Mouse (Mus musculus): Measurements from ENCODE around the gene Ror1. TPM values are rescaled to one million over a fixed set of nuclear protein-coding genes. Genes with fewer than 3 reads are reported as not detected.

Gene Ror1
- polyA plus RNA-seq, 1 experiment from 2014 or later = 7.1 TPM

Other genes starting within 250 kb of the Ror1 start
- gene Pgm1, start 166.4 kb upstream of the Ror1 start, polyA plus RNA-seq (2016; fragmentation: Nextera tagmentation; extraction: Ambion mirVana) = 61.3 and 71.8 TPM in 2 replicates
- 51.8 and 56.2 TPM in 2 replicates for gene Itgb3bp, start 166.0 kb upstream of the Ror1 start, polyA plus RNA-seq (2016; fragmentation: Nextera tagmentation; extraction: Ambion mirVana)